Mouse (Mus musculus) kidney, postnatal 0 days (tissue): ENCODE results near the gene Gpx3. TPM values are rescaled to one million over a fixed set of nuclear protein-coding genes. Genes with fewer than 3 reads are reported as not detected.

Experiments used
- ATAC-seq: fragments of 200-750 bp; cut with Nextera tagmentation; replicated peaks from 2 replicates; pipeline ENCODE4 v1.8.0; 2017; ENCODE audit warnings: low read depth, moderate number of reproducible peaks, moderate TSS enrichment, moderate library complexity; ENCODE audit not compliant: low FRiP score
- DNase-seq: peaks from one replicate; pipeline ENCODE4 v3.0.0-alpha.2; 2016; ENCODE audit warnings: low spot score
- H3K27ac ChIP-seq: fragments of 300-500 bp; sonication (generic); 2 replicates; pipeline ENCODE4 v1.5.1; 2014; ENCODE audit warnings: mild to moderate bottlenecking
- H3K27me3 ChIP-seq: fragments of 300-500 bp; sonication (generic); 2 replicates; pipeline ENCODE4 v1.6.1; 2014; ENCODE audit warnings: low read length, mixed read lengths; ENCODE audit not compliant: insufficient read depth
- H3K36me3 ChIP-seq: fragments of 300-500 bp; sonication (generic); 2 replicates; pipeline ENCODE4 v1.6.1; 2014; ENCODE audit warnings: low read length, mixed read lengths; ENCODE audit not compliant: insufficient read depth
- H3K4me1 ChIP-seq: fragments of 300-500 bp; sonication (generic); replicated peaks from 2 replicates; pipeline ENCODE4 v1.6.1; 2014; ENCODE audit warnings: antibody characterized with exemption, low read length, mixed read lengths; ENCODE audit not compliant: insufficient read depth
- H3K4me2 ChIP-seq: fragments of 300-500 bp; sonication (generic); 2 replicates; pipeline ENCODE4 v1.6.1; 2014; ENCODE audit warnings: mild to moderate bottlenecking, low read length, moderate library complexity, mixed read lengths
- H3K4me3 ChIP-seq: fragments of 300-500 bp; sonication (generic); replicated peaks from 2 replicates; pipeline ENCODE4 v1.5.1; 2014; ENCODE audit warnings: low read depth, low read length
- H3K9ac ChIP-seq: fragments of 300-500 bp; sonication (generic); 2 replicates; pipeline ENCODE4 v1.6.1; 2014; ENCODE audit warnings: low read depth, low read length
- H3K9me3 ChIP-seq: fragments of 300-500 bp; sonication (generic); replicated peaks from 2 replicates; pipeline ENCODE4 v1.6.1; 2016; ENCODE audit warnings: low read length, inconsistent platforms, mixed read lengths
- CTCF ChIP-seq: IDR thresholded peaks from 2 replicates; pipeline ENCODE4 v1.5.1; 2016; ENCODE audit warnings: antibody characterized with exemption, low read depth, mild to moderate bottlenecking, moderate library complexity
- WGBS: fragments of 180-500 bp; shearing (Covaris S2); extraction: QIAGEN DNeasy Blood & Tissue Kit; methylation state at CpG from one replicate; pipeline ENCODE4 v1.1.7; 2014; 5-methylcytosine and 5-hydroxymethylcytosine counted together
- polyA plus RNA-seq: library from polyadenylated mRNA; unstranded; fragments of >200 nt; fragmentation: Nextera tagmentation; extraction: Ambion mirVana; gene quantifications from 2 replicates; pipeline ENCODE4 v1.2.1, GENCODE M21; 2015

The Gpx3 gene
- polyA plus RNA-seq, 1 experiment from 2014 or later = 1,362 TPM

GRCm38 (mm10) chr11:54924145-54924544 lies 21.9 kb downstream of the Gpx3 start:
- Histone ChIP-seq H3K9me3 (no peaks in the 10 kb centered on the region), H3K4me3 (no peak overlapping the region), H3K9ac (no peak overlapping the region), H3K36me3 (peaks cover 28% of the 10 kb centered on the region; the same call in 1 of the 2 replicates), H3K27me3 (no peaks in the 10 kb centered on the region), H3K4me2 (no peak overlapping the region), H3K27ac (no peak overlapping the region), H3K4me1 (no peaks in the 10 kb centered on the region)
- DNase-seq = no peak
- WGBS = 80% methylated on average over 14 of the region's 14 CpGs
- TF ChIP-seq CTCF = no peak
- no peak for ATAC-seq

DNA sequence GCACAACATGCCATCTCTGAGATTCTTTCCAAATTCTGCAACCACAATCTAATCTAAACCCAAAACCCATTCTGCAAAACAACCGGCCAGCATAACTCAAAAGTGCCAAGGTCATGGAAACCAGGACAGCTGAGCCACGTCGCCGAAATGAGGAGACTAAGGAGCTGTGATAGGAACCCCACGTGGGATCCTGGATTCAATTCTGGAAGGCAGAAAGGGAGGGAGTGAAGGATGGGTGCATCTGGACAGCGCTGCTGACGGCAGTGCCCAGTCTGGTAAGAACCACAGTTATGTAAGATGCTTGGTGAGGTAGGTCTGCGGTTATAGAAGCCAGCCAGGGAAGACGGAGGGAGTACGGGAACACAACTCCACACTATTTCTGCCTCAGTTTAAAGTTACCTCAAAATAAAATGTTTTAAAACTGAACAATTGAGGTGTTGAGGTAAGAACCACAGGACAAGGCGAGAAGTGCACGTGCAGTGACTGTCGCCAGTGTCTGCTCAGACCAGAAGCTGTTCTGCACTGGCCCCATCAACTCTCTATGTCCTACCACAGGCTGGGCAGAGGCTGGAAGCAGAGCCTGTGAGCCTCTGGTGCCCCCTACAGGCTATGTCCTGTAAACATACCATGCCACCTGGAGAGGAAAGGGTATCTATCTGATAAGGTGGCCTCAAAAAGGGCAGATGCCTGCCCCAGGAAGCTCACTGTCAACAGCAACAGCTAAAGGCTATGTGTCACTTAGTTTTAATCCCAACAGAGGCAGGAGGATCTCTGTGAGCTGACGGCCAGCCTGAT lies 25.3 kb downstream of the Gpx3 start:
- Histone ChIP-seq H3K4me3 (no peak overlapping the region), H3K9ac (no peak overlapping the region), H3K27ac (no peak overlapping the region), H3K4me2 (no peak overlapping the region), H3K36me3 (peaks cover 41% of the 10 kb centered on the region; the same call in 1 of the 2 replicates), H3K9me3 (no peaks in the 10 kb centered on the region), H3K27me3 (no peaks in the 10 kb centered on the region), H3K4me1 (no peaks in the 10 kb centered on the region)
- 71% methylated on average over 14 of the region's 14 CpGs for WGBS
- DNase-seq (peak; percentile 81), ATAC-seq (peak; percentile 61; the same call in 1 of the 2 replicates)
- peak; percentile 92 for TF ChIP-seq CTCF

DNA sequence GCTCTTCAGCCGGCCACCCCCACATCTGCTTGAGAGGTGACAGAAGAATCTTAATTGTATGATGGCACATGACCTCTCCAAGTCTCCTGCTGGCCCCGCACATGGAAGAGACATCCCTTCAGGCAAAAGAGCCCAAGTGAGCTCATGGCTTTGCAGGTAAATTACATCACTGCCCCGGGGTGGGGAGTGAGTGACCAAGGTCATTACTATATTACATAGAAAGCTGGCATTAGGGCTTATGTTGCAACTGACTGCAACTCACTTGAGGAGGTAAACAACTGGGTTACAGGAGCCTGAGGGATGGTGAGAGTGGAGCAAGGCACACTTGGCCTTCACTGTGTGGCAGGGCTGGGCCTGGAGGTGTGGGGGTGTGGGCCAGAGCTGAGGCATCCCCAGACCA lies 26.0 kb downstream of the Gpx3 start:
- Histone ChIP-seq H3K36me3 (peaks cover 41% of the 10 kb centered on the region; the same call in 1 of the 2 replicates), H3K9ac (no peak overlapping the region), H3K9me3 (no peaks in the 10 kb centered on the region), H3K4me2 (no peak overlapping the region), H3K27me3 (no peaks in the 10 kb centered on the region), H3K4me1 (no peaks in the 10 kb centered on the region), H3K27ac (no peak overlapping the region), H3K4me3 (no peak overlapping the region)
- DNase-seq (no peak), ATAC-seq (no peak)
- TF ChIP-seq CTCF = no peak
- 88% methylated on average over 3 of the region's 3 CpGs for WGBS

- no peaks in the 10 kb centered on the region for H3K9me3 ChIP-seq
- DNase-seq = no peak
- no peak overlapping the region for H3K27ac ChIP-seq
- H3K36me3 ChIP-seq = peaks cover 47% of the 10 kb centered on the region; the same call in 1 of the 2 replicates
- no peaks in the 10 kb centered on the region for H3K27me3 ChIP-seq
- no peak overlapping the region for H3K9ac ChIP-seq
- ATAC-seq = no peak
- H3K4me3 ChIP-seq = no peak overlapping the region
- H3K4me2 ChIP-seq = no peak overlapping the region
- 64% methylated on average over 7 of the region's 7 CpGs for WGBS
- TF ChIP-seq CTCF = no peak
- no peaks in the 10 kb centered on the region for H3K4me1 ChIP-seq
Observed at GRCm38 (mm10) chr11:54928886-54929285, 26.6 kb downstream of the Gpx3 start.

GRCm38 (mm10) chr11:54929290-54929689 lies 27.0 kb downstream of the Gpx3 start:
- H3K4me2 ChIP-seq = no peak overlapping the region
- no peak for DNase-seq
- H3K27me3 ChIP-seq = no peaks in the 10 kb centered on the region
- no peaks in the 10 kb centered on the region for H3K9me3 ChIP-seq
- H3K27ac ChIP-seq = no peak overlapping the region
- no peaks in the 10 kb centered on the region for H3K4me1 ChIP-seq
- no peak overlapping the region for H3K4me3 ChIP-seq
- WGBS = 91% methylated on average over 6 of the region's 6 CpGs
- no peak for ATAC-seq
- no peak for TF ChIP-seq CTCF
- H3K36me3 ChIP-seq = peaks cover 47% of the 10 kb centered on the region
- H3K9ac ChIP-seq = no peak overlapping the region

DNA sequence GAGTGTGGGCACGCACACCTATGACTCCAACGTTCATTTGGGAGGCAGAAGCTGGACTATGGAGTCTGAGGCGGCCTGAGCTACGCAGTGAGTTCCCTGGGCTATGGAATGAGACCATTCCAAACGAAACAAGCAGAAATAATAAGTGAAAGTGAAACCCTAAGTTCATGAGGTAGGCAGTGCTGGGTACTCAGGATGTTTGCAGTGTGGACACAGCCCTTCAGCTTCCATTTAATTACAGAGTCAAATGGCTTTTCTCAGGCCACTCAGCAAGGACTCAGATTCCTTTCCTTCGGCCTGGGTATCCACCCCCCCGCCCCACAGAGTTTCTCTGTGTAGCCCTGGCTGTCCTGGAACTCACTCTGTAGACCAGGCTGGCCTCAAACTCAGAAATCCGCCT lies 27.5 kb downstream of the Gpx3 start:
- no peak overlapping the region for H3K9ac ChIP-seq
- 89% methylated on average over 8 of the region's 8 CpGs for WGBS

More for the DNA sequence above, 27.5 kb downstream of the Gpx3 start:
- no peak for DNase-seq
- no peak overlapping the region for H3K27ac ChIP-seq
- no peaks in the 10 kb centered on the region for H3K9me3 ChIP-seq
- no peak for ATAC-seq
- H3K36me3 ChIP-seq = peaks cover 47% of the 10 kb centered on the region
- no peak overlapping the region for H3K4me2 ChIP-seq
- no peak for TF ChIP-seq CTCF
- no peaks in the 10 kb centered on the region for H3K4me1 ChIP-seq
- H3K4me3 ChIP-seq = no peak overlapping the region
- no peaks in the 10 kb centered on the region for H3K27me3 ChIP-seq
